Mouse (Mus musculus) lung, postnatal 0 days (tissue): Measurements from ENCODE around the gene Majin.

ENCODE experiments used
- CTCF ChIP-seq: IDR thresholded peaks from 2 replicates; pipeline ENCODE4 v1.5.1; 2016; ENCODE audit warnings: antibody characterized with exemption, mild to moderate bottlenecking
- EP300 ChIP-seq: IDR thresholded peaks from 2 replicates; pipeline ENCODE4 v1.6.1; 2016; ENCODE audit warnings: antibody characterized with exemption, mild to moderate bottlenecking, control low read depth

- TF ChIP-seq CTCF (peak; percentile 94), EP300 (no peak)
Observed at GRCm38 (mm10) chr19:6268170-6268528, 84.0 kb downstream of the Majin start.
